Mouse (Mus musculus) brain, embryonic 14.5 days (tissue): Measurements from ENCODE around the gene Npas3.

Experiments
- CTCF ChIP-seq: fragments of 200-500 bp; IDR thresholded peaks from 2 replicates; pipeline ENCODE4 v1.5.1; 2012; ENCODE audit warnings: inconsistent platforms, mild to moderate bottlenecking, moderate library complexity, borderline replicate concordance; ENCODE audit not compliant: insufficient read depth, insufficient read length; ENCODE audit errors: extremely low read depth
- POLR2A ChIP-seq: fragments of 200-500 bp; IDR thresholded peaks from 2 replicates; pipeline ENCODE4 v1.6.1; 2012; ENCODE audit warnings: mild to moderate bottlenecking, inconsistent platforms, borderline replicate concordance; ENCODE audit not compliant: poor library complexity, insufficient read depth, insufficient read length, severe bottlenecking; ENCODE audit errors: extremely low read depth

DNA sequence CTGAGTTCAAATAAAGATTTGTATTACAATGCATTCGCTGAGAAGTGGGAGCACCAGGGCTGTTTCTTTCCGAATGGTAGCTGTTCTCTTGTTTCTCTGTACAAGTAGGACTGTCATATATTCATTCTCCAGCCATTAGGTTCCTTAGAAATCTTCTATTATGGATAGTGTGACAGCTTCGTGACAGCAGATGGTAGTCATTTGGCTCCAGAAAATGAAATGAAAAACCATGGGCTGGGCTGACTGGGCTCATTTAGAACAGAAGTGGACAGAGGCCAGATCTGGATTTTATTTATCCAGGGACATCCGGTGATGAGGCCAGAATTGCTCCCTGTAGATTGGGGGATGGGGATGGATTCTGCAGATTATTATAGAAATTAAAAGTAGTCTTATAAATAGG lies 621.5 kb downstream of the Npas3 start:
- TF ChIP-seq CTCF (no peak), POLR2A (no peak)
